Mouse (Mus musculus): ENCODE measurements around the gene Kdm6b.
A peak's percentile ranks its signal among the peaks of the same experiment; 100 is the strongest.

Kdm6b gene

DNA sequence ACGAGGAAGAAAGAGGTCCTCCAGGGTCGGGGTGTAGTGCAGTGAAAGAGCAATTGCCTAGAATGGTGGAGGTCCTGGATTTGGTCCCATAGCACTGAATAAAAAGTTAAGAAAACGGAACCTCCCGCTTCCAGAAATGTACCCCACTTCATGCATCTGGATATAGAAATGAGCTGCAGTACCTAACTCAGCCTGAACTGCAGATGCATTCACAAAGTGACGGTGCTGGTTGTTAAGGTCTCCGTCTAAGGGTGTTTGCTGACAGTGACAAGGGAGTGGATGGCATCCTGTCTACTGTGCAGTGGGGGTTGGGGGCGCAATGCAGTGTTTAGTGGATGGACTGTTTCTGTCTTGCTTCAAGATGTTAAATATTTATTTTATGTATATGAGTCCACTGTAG, 26.7 kb downstream of the Kdm6b start:
- no peak for DNase-seq

- peak; percentile 89 to 91 for DNase-seq
Observed at GRCm38 (mm10) chr11:69384979-69385378, 28.5 kb downstream of the Kdm6b start.

- peak in 1 of 2 experiments; percentile 28 for DNase-seq
Observed at GRCm38 (mm10) chr11:69382478-69383105, 30.9 kb downstream of the Kdm6b start.

DNA sequence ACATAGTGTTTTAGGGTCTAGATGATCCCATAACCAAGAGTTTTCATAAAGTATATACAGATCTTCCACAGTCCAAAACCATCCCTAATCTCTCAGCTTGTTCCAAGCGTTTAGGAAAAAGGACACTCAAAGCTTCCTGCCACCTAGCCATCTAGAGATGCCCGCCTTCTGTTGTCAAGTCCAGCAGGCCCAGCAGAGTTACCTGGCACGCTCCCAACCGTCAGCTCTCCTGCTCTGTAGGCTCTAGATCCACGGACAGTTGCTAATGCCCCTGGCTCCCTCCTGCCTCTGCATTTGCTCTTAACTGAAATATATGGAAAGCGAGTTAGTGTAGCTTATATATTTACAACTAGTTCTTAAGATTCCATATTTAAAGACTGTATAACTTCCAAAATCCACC, 32.1 kb downstream of the Kdm6b start:
- peak in 1 of 2 experiments; percentile 49 for DNase-seq

DNA sequence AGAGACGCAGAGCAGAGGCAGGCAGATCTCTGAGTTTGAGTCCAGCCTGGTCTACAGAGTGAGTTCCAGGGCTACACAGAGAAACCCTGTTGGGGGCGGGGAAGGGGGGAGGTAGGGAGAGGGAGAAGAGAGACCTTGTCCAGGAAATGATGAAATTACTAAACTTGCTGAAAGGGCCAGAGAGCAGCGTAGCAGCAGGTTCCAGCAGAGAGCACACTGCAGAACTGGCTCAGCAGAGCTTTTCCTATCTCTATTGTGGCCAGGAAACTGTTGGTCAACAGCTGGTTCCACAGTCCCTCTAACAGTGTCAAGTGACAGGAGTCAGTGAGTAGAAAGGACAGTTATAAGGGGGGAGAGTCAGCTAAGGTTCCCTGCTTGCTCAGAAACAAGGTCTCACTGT, 33.9 kb downstream of the Kdm6b start:
- no peak for DNase-seq

DNA sequence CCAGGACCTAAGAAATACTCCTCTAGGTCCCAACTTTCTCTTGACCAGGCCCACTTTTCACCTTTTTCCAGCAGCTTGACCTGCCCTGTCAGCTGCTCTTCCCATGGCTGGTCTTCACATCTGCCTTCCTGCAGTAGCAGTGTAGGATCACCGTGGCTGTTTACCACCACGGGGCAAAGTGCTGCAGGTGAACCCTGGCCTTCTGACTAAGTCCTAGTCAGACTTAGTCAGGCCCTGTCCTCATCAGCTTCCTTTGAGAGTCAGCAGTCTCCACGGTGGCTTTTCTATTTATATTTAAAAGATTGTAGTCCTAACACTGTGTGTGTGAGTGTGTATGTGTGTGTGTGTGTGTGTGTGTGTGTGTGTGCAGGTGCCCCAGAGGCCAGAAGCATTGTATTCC, 35.7 kb downstream of the Kdm6b start:
- peak; percentile 77 to 84 for DNase-seq

- DNase-seq, result no peak
Observed at GRCm38 (mm10) chr11:69375646-69376045, 37.8 kb downstream of the Kdm6b start.

DNA sequence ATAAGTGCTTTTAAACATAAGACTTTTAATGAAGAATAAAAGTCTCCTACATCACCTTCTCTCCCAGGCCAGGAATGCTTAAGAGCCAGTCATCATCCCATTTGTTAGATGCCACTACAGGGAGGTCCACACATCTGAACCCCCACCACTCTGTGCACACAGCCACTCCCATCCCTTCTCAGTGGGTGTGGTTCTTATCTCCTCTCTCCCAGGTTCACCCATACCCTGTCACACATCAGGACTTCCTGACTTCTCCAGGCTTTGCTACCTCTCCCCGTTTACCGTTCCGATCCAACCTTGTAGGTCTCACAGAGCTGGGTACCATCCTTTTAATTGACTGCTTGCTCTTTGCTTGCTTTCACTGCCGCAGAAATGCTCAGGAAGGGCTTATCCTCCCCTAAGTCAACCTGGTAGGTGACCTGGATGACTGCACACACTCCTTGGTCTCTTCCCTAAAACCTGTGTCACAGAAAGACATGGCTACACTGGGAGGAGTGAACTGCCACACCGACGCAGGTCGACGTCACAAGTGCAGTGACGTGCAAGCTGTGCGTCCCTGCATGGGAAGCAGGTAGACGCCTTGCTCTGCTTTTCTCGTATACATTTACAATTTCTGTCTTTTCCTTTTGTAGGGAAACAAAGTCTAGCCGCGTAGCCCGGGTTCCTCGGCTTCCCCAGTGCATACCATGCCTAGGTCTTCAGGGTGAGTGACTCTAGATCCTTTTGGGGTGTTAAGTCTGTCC, 40.1 kb downstream of the Kdm6b start:
- DNase-seq, result no peak

DNA sequence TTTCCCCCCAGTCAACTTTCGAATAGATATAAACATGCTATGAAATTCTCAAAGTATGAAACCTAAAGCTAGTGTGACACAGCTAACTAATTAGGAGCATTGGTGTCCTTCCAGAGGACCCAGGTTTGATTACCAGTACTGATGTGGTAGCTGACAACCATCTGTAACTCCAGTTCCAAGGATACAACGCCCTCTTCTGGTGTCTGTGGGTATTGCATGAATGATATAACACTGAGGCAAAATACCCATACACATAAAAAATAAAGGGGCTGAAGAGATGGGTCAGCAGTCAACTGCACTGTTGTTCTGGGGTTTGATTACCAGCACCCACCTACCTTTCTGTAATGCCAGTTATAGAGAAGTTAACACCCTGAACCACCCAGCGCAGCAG, 40.7 kb downstream of the Kdm6b start:
- no peak for DNase-seq

DNA sequence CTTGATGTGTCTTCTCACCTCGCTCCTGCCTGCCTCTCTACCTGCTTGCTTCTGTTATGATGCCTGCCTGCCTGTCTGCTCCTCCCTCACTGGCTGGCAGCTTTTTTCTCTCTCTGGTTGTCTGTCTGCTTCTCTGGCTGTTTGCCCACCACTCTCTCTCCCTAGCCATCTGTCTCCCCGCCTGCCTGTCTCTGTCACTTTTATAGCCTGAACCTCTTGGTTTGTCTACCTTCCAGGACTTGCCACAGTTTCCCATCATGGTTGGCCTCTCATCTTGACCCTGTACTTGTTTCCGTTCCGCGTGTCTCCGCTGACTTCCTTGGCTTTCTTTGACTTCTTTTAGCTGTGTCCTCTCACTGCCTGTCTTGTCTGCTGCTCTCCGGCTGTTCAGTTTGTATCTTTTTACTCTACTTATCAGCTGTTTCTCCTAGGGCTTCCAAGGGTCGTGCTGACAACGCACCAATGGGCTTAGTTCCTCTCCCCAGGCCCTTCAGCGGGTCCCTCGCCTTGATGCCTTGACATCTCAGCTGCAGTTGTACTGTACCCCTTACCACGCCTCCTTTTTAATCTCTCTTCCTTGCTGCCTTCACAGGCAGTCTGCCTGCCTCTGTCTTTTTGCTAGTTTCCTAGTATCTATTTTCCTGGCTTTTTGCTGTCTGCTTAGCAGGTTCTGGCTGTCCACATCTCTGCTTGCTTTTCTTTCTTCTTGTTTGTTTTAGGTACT, 41.3 kb downstream of the Kdm6b start:
- peak in 1 of 2 experiments; percentile 33 for DNase-seq

GRCm38 (mm10) chr11:69371601-69372000, 41.9 kb downstream of the Kdm6b start:
- no peak for DNase-seq

DNA sequence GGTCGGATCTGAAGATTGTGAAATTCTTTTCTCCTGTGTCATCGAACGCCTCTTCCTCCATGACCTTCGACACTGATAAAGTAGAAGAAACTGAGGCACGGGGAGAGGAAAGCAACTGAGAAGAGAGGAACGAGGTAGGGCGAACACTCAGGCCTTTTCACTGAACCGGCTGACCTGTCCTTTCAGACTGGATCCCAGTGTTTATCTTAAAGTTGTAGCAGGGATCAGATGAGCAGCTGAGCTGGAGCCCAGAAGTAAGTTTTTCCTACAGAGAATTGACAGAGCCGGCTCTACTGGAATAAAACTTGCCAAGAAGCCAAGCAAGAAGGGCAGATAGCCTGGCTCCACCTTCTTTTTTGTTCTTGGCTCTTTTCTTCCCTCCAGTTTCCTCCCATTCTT, 42.7 kb downstream of the Kdm6b start:
- DNase-seq, result no peak

DNA sequence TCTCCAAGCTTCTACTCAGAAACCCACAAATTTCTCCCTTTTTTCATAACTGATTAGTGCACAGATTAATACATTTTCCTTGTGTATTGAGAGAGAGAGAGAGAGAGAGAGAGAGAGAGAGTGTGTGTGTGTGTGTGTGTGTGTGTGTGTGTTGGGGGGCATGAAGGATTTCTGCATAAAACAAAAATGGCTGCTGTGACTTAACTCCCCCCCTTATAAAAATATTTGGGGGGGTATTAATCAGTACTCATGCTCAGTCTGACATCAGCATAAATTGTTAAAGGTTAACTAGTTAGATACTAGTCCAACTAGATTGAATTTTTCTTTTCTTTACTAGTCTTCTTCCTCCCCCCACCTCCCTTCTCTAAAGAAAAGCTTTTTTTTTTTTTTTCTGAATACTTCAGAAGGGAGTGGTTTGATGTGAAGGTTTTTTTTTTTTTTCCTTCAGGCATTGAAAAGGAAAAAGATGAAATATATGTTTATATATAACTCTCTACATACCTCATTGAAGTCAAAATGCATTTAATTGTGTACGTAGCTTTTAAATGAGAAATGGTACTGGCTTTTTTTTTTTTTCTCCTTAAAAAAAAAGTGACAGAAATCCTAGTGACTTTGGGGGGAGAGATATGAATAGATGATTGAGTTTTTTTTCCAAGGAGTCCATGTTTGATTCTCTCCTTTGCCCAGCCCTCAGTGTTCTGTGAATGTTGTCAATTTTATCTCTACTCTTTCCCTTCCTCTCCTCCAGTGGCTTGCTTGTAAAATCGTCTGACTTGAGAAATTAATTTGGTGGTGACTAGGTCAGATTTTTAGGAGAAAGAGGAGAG, 43.3 kb downstream of the Kdm6b start:
- DNase-seq, result no peak

DNA sequence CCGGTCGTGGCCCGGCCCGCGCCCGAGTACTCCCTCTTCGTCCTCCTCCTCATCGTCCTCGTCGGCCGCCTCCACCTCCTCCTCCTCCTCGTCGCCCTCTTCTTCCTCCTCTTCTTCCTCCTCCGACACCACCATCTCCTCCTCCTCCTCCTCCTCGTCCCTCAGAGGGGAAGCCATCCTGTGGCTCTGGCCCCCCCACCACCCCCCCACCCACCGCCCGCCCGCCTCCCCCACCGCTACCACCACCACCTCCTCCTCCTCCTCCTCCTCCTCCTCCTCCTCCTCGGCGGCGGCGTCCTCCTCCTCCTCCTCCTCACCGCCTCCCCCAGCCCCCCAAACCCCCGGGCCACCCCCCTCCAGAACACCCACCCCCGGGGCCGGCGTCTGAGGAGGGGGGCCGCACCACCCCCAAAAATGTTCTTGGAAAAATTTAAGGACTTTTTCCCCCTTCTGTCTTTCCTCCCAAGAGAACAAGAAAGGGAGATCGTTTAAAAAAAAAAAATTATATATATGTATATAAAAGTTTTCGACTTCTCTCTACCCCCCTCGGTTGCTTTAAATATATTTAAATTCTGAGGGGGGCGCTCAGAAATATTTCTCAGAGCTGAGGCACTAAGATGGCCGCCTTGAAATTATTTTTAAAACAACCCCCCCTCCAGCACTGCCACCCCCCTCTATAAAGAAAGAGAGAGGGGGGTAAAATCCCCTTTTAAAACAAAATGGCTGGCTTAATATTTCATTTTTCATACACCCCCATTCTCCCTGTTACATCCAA, 44.1 kb downstream of the Kdm6b start, which contains the start of gene Chd3:
Chd3 (minus strand) TSS at position 192 of the 775 bp plus-strand sequence.
- no peak for DNase-seq

GRCm38 (mm10) chr11:69368356-69369214, 44.9 kb downstream of the Kdm6b start:
- DNase-seq, result peak in 1 of 2 experiments; percentile 38

DNA sequence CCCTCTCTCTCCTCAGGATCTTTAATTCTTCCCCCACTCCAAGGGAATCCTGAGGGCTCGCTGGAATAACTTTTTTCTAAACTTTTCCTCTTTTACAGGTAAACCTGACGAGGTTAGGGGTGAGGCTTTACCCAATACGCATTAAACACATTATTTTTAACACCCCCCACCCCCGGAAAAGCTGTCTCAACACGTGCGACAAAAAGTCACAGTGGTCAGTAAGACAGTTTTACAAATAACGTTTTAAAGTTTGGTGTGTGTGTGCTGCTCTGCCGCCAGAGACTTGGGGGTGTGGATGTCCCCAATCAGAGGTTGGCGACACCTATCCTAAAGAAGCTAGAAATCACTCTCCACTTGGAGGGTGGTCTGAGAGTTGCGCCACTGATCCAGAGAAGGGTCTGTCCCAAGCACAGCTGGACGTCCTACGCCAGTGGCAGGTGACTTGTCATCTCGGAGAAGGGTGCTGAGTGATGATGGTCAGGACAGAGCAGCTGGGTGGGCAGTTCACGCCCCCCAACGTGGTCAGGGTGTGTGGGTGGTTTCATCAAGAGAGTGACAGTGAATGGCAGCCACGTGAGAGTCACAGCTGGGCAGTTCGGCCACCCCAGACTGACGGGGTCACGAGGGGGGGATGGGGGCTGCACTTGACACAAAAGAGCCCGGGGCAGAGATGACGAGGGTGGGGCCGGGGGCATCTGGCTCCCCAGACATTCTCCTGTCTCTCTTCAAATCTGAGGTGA, 45.7 kb downstream of the Kdm6b start:
- DNase-seq, result peak in 1 of 2 experiments; percentile 44

DNA sequence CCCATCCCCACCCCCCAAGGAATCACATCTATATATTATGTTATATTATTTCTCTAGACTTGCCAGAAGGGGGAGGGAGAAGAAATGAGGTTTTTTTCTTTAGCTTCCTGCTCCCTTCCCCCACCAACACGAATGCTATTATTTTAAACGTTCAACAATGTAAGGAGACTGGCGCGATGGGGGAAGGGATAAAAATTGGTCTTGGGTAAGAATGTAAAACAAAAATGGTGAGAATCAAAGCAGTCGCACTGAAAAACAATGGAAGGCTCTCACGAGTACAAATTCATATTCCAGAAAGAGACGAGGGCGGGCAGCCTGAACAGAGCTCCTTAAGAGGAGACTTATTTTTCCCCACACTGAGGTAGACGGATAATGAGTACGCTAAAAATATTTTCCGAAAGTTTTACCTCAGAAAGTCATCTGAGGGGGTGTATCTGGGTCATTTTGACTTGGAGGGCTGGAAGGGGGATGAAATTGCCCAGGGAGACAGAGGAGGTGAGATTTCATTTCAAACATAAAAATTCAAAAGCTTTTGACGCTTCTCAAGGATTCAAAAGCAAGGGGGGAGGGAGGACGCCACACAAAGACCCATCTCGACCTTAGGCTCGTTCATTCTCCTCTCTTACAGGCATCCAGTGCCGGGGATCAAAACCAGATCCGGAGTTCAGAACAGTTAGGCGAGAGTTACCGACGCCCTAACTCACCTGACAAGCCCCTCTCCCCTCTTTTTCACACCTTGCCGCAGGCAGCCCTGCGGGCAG, 46.4 kb downstream of the Kdm6b start:
- peak in 1 of 2 experiments; percentile 51 for DNase-seq

DNA sequence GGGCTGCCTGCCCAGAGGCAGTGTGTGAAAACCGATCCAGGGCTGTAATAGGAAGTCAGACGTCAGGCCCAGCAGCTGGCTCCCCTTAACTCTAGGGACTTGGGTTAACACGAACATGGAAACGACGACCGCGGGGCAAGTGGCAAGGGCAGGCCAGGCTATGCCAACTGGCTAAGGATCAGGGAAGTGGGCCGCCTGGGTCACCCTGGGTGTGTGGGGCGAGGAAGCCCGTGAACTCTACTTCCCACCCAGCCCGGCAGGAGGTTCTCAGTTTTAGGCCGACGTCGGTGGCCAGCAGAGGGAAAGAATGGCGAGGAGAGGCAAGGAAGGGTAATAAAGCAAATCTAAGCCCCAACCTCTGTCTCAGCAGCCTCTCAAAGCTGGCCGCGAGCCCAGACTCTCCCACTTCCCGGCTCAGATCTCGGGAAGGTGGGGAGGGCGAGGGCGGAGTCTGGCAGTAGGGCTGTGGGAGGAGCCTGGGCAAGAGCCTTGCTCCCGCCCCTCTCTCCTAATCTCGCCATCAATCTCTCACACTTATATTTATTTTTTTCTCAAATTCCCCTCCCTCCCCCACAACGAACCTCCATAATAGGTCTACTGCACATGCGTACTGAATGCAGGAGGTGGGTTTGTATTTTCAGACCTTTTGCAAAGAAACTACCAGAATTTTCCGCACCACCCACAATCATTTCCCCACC, 47.2 kb downstream of the Kdm6b start:
- DNase-seq, result peak; percentile 97

GRCm38 (mm10) chr11:69365722-69366121, 47.8 kb downstream of the Kdm6b start:
- no peak for DNase-seq

All from kidney, adult 8-10 months (tissue).